Mouse (Mus musculus): ENCODE measurements around the gene Cxcl15. TPM values are rescaled to one million over a fixed set of nuclear protein-coding genes. Genes with fewer than 3 reads are reported as not detected.
"Not testable (repeated sequence)": the region's sequence is repeated elsewhere in the genome, so short reads cannot be mapped to it uniquely, and the experiment has no call there.

The Cxcl15 gene
- polyA plus RNA-seq, 1 experiment, result not detected

DNA sequence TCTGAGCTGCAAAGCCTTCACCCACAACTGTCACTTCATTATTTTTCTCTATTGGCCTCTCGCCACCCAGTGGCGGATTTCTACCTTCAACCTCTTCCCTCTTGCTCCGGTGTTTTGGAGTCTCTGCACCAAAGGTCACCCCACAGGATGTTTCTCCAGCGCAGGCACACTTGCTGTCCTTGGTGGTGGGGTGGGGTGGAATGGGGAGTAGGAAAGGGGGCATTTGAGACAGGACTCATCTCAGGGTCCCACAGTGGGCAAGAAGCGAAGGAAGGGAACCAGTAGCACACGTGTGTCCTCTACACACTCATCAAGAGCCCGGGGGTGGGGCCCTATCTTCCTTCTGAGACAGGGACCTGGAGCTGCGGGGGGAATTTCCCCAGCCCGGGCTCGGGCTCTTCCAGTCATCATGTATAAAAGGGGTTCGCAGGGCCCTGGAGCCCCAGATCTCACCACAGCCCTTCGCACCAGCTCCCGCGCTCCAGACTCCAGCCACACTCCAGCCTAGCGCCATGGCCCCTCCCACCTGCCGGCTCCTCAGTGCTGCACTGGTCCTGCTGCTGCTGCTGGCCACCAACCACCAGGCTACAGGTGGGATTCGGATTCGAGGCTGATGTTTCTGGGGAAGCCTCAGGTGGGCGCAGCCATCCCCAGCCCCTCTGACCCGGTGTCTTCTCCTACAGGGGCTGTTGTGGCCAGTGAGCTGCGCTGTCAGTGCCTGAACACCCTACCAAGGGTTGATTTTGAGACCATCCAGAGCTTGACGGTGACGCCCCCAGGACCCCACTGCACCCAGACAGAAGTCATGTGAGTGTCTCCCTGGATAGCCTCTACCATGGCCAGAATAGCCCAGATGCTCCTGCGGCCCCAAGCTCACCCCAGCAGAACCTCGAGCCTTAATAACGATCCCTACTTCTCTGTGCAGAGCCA lies 8.4 kb upstream of the Cxcl15 start, which contains the start of gene Cxcl3:
Gene Cxcl3 (plus strand): TSS at position 445 of the 930 bp plus-strand sequence.
- H3K4me3 ChIP-seq (ENCODE audit: insufficient read depth, low read depth, low read length), result no peak within 1 kb of the TSS
- WGBS, result 17% methylated on average over 26 of the region's 26 CpGs
- TF ChIP-seq POLR2A (IDR thresholded peaks at IDR 0.05; ENCODE audit: insufficient read depth, low read depth, low read length) (no peak), CTCF (IDR thresholded peaks at IDR 0.05; ENCODE audit: insufficient read depth, low read depth, low read length) (no peak)
- no peak within 1 kb of the TSS for H3K27ac ChIP-seq (ENCODE audit: insufficient read depth, low read depth, low read length)
- H3K4me1 ChIP-seq (ENCODE audit: control insufficient read depth, insufficient read depth, low read length), result peaks cover 8% of the 10 kb centered on the region

- no peak for TF ChIP-seq CTCF (IDR thresholded peaks at IDR 0.05; ENCODE audit: insufficient read depth, low read depth, low read length)
- no peak for TF ChIP-seq POLR2A (IDR thresholded peaks at IDR 0.05; ENCODE audit: insufficient read depth, low read depth, low read length)
- H3K4me3 ChIP-seq (ENCODE audit: insufficient read depth, low read depth, low read length), result no peak overlapping the region
- peaks cover 8% of the 10 kb centered on the region for H3K4me1 ChIP-seq (ENCODE audit: control insufficient read depth, insufficient read depth, low read length)
- 85% methylated on average over 4 of the region's 4 CpGs for WGBS
- H3K27ac ChIP-seq (ENCODE audit: insufficient read depth, low read depth, low read length), result no peak overlapping the region
Measured at GRCm38 (mm10) chr5:90788114-90788513, 6.2 kb upstream of the Cxcl15 start.

GRCm38 (mm10) chr5:90789306-90790073 lies 4.8 kb upstream of the Cxcl15 start:
- TF ChIP-seq CTCF (IDR thresholded peaks at IDR 0.05; ENCODE audit: insufficient read depth, low read depth, low read length) (no peak), POLR2A (IDR thresholded peaks at IDR 0.05; ENCODE audit: insufficient read depth, low read depth, low read length) (no peak)
- peaks cover 8% of the 10 kb centered on the region for H3K4me1 ChIP-seq (ENCODE audit: control insufficient read depth, insufficient read depth, low read length)
- no peak overlapping the region for H3K4me3 ChIP-seq (ENCODE audit: insufficient read depth, low read depth, low read length)
- 89% methylated on average over 11 of the region's 11 CpGs for WGBS
- no peak overlapping the region for H3K27ac ChIP-seq (ENCODE audit: insufficient read depth, low read depth, low read length)

DNA sequence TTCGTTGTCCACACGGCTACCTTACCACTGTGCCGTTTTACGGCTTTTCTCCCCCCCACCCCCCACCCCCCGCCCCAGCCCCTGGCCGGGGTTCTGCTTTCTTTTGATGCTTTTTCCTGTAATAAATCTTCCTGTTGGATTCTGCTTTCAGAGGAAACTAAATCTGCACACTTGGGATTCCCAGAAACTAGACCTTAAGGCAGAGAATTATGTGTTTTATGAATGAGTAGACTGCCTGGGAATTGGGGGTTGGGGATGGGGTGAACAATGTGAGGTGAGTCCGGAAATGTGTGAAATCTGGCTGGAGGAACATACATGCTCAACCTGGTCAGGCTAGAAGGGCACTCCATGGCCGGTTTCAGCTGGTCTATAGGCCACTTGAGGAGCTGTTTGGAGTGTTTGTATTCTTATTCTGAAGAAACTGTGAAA lies 4.2 kb upstream of the Cxcl15 start:
- H3K4me1 ChIP-seq (ENCODE audit: control insufficient read depth, insufficient read depth, low read length), result peaks cover 8% of the 10 kb centered on the region
- H3K27ac ChIP-seq (ENCODE audit: insufficient read depth, low read depth, low read length), result no peak overlapping the region
- 85% methylated on average over 8 of the region's 8 CpGs for WGBS
- no peak for TF ChIP-seq CTCF (IDR thresholded peaks at IDR 0.05; ENCODE audit: insufficient read depth, low read depth, low read length)
- TF ChIP-seq POLR2A (IDR thresholded peaks at IDR 0.05; ENCODE audit: insufficient read depth, low read depth, low read length), result no peak
- H3K4me3 ChIP-seq (ENCODE audit: insufficient read depth, low read depth, low read length), result no peak overlapping the region

GRCm38 (mm10) chr5:90795392-90795791 lies 1.1 kb downstream of the Cxcl15 start:
- WGBS, result 87% methylated on average over 2 of the region's 2 CpGs
- not testable (repeated sequence) for H3K27ac ChIP-seq (ENCODE audit: insufficient read depth, low read depth, low read length); H3K4me3 ChIP-seq (ENCODE audit: insufficient read depth, low read depth, low read length); H3K4me1 ChIP-seq (ENCODE audit: control insufficient read depth, insufficient read depth, low read length)

DNA sequence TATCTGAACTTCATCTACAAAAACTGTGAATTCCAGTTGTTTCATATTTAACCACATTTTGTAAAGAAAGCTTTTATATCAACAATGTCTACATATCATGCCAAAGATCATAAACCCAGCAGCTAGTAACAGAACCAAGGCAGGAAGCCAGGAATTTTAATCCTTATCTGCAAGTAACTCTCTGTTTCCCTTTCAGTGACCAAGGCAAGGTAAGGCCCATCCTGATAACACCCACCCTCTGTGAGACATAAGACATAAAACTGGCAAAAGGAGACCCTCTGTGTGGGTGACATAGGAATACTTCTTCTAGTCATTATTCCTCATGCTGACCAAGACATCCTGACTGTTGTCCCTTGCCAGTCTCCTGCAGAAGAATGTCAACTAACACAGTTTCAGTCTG lies 10.2 kb downstream of the Cxcl15 start:
- Histone ChIP-seq H3K4me1 (ENCODE audit: control insufficient read depth, insufficient read depth, low read length) (no peaks in the 10 kb centered on the region), H3K4me3 (ENCODE audit: insufficient read depth, low read depth, low read length) (no peak overlapping the region), H3K27ac (ENCODE audit: insufficient read depth, low read depth, low read length) (no peak overlapping the region)
- TF ChIP-seq CTCF (IDR thresholded peaks at IDR 0.05; ENCODE audit: insufficient read depth, low read depth, low read length), result no peak

- TF ChIP-seq POLR2A (IDR thresholded peaks at IDR 0.05; ENCODE audit: insufficient read depth, low read depth, low read length) (no peak), CTCF (IDR thresholded peaks at IDR 0.05; ENCODE audit: insufficient read depth, low read depth, low read length) (no peak)
- Histone ChIP-seq H3K4me3 (ENCODE audit: insufficient read depth, low read depth, low read length) (no peak overlapping the region), H3K4me1 (ENCODE audit: control insufficient read depth, insufficient read depth, low read length) (no peaks in the 10 kb centered on the region), H3K27ac (ENCODE audit: insufficient read depth, low read depth, low read length) (no peak overlapping the region)
Measured at GRCm38 (mm10) chr5:90806050-90806449, 11.7 kb downstream of the Cxcl15 start.

- WGBS, result 84% methylated on average over 3 of the region's 3 CpGs
- TF ChIP-seq POLR2A (IDR thresholded peaks at IDR 0.05; ENCODE audit: insufficient read depth, low read depth, low read length) (no peak), CTCF (IDR thresholded peaks at IDR 0.05; ENCODE audit: insufficient read depth, low read depth, low read length) (no peak)
Measured at GRCm38 (mm10) chr5:90807176-90807950, 13.0 kb downstream of the Cxcl15 start.

GRCm38 (mm10) chr5:90819756-90820155 lies 25.4 kb downstream of the Cxcl15 start:
- TF ChIP-seq POLR2A (IDR thresholded peaks at IDR 0.05; ENCODE audit: insufficient read depth, low read depth, low read length), result no peak
- no peak for TF ChIP-seq CTCF (IDR thresholded peaks at IDR 0.05; ENCODE audit: insufficient read depth, low read depth, low read length)
- Histone ChIP-seq H3K27ac (ENCODE audit: insufficient read depth, low read depth, low read length) (no peak overlapping the region), H3K4me3 (ENCODE audit: insufficient read depth, low read depth, low read length) (no peak overlapping the region), H3K4me1 (ENCODE audit: control insufficient read depth, insufficient read depth, low read length) (no peaks in the 10 kb centered on the region)

More at GRCm38 (mm10) chr5:90807176-90807950, 13.0 kb downstream of the Cxcl15 start:
- H3K27ac ChIP-seq (ENCODE audit: insufficient read depth, low read depth, low read length), result no peak overlapping the region
- H3K4me1 ChIP-seq (ENCODE audit: control insufficient read depth, insufficient read depth, low read length), result no peaks in the 10 kb centered on the region
- H3K4me3 ChIP-seq (ENCODE audit: insufficient read depth, low read depth, low read length), result no peak overlapping the region
